Mouse (Mus musculus): Measurements from ENCODE around the gene Slc48a1.

DNA sequence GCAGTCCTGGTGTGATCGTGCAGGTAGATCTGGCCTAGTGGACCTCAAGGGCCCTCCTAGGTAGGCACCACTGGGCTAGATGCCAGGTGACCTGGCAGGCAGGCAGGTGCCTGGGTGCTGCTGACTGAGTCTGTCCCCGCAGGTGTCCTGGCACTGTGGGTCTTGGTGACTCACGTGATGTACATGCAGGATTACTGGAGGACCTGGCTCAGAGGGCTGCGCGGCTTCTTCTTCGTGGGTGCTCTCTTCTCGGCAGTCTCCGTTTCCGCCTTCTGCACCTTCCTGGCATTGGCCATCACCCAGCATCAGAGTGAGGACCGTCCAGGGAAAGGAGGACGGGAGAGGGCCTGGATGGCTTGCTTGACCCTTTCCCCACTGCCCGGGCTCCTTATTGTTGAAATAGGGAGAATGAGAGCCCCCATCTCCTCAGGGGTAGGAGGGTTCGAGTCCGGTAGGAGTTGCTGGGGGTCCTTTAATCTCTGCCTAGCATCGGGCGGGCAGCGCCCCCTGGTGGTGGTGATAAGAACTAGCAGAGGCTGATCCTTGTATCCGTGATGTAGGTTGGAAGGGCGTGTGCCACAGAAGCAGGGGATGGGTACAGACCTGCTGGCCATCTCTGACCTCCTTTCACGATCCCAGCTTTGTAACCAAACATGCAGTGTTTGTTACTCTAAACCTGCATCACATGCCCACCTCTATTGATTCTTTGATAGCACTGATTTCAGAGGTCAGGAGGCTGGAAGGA lies 11.6 kb downstream of the Slc48a1 start:
- TF ChIP-seq CTCF (IDR thresholded peaks at IDR 0.05; ENCODE audit: extremely low read depth, insufficient read depth, insufficient read length, insufficient replicate concordance) (peak; percentile 85), POLR2A (IDR thresholded peaks at IDR 0.05; ENCODE audit: low read depth, low read length) (no peak)
